Mouse (Mus musculus): ENCODE results near the gene Id1. TPM values are rescaled to one million over a fixed set of nuclear protein-coding genes. Genes with fewer than 3 reads are reported as not detected.
A peak's percentile ranks its signal among the peaks of the same experiment; 100 is the strongest.

Gene Id1
- total RNA-seq, 2 experiments from 2014 or later = 37.8 to 57.0 TPM

DNA sequence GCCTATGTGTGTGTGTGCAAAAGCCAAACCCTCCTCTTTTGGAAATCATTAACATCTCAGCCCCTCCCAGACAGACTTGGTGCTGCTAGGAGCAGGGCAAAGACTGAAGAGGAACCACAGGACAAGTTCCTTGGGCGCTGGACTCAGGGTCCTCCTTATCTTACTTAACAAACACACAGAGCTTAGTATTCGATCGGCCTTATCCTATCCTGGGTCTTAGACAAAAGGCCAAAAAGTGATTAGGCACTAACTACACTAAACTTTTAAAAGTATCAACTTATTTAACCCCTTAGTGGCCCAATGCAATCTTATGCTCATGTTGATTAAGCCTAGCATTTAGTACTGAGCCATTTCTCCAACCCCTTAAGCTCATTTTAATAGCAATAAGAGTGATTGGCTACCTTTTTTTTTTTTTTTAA is 3.8 kb downstream of the Id1 start:
- intact Hi-C loops (cut with DNase I) = loop anchor here (1.0 to 2.0 kb wide), 2 partner anchors 33 to 45 kb away; no protein-coding TSS in a partner anchor
- DNase-seq (ENCODE audit: low spot score) = no peak

- intact Hi-C loops (cut with DNase I) = no loop called here
- no peak for DNase-seq (ENCODE audit: low spot score)
These were observed 4.4 kb downstream of the Id1 start for GRCm38 (mm10) chr2:152740490-152740889.

- intact Hi-C loops (cut with DNase I) = loop anchor here (2.0 kb wide), 1 partner anchor 45 kb away; no protein-coding TSS in a partner anchor
- DNase-seq (ENCODE audit: low spot score) = peak; percentile 54
These were observed 5.3 kb downstream of the Id1 start for GRCm38 (mm10) chr2:152741153-152742041.

GRCm38 (mm10) chr2:152742435-152742834 is 6.4 kb downstream of the Id1 start:
- peak; percentile 49 for DNase-seq (ENCODE audit: low spot score)
- intact Hi-C loops (cut with DNase I) = loop anchor here (2.0 kb wide), 1 partner anchor 46 kb away; no protein-coding TSS in a partner anchor

DNA sequence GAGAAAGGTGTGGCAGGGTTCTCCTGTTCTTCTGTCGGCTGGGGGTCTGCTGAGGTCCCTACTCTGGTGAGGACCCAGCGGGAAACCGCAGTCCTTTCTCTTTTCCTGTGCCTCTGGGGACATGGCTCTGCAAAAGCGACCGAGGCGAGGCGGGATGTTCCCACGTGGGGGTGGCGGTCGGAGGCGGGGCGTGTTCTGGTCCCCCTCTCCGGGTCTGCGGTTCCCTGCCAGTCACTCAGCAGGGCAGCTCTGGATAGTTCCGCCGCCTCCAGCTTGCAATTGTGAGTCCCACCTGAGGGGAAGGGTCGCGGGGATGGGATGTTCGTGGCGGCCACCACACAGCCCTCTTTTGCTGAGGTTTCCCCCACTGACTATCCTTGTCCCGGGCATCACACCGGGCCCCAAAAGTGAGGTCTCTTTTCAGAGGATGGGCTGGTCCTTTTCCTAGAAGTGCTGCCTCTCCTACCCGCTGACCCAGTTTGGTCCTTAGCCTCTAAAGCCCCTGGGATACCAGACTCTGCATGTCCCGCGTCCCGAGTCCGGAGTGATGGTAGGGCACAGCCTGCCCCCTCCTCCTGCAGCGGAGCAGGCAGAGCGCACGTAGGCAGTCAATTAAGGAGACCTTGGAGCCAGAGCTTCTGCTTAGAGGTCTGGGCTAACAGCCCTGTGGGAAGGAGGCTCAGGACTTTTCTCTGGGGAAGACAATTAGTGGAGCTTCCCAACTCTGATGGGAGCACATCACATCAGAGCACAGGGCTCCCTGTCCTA is 18.1 kb downstream of the Id1 start, which contains the start of gene Cox4i2:
TSS of gene Cox4i2 (plus strand) at position 230 of the 768 bp plus-strand sequence.
- intact Hi-C loops (cut with DNase I) = no loop called here
- no peak for DNase-seq (ENCODE audit: low spot score)

DNA sequence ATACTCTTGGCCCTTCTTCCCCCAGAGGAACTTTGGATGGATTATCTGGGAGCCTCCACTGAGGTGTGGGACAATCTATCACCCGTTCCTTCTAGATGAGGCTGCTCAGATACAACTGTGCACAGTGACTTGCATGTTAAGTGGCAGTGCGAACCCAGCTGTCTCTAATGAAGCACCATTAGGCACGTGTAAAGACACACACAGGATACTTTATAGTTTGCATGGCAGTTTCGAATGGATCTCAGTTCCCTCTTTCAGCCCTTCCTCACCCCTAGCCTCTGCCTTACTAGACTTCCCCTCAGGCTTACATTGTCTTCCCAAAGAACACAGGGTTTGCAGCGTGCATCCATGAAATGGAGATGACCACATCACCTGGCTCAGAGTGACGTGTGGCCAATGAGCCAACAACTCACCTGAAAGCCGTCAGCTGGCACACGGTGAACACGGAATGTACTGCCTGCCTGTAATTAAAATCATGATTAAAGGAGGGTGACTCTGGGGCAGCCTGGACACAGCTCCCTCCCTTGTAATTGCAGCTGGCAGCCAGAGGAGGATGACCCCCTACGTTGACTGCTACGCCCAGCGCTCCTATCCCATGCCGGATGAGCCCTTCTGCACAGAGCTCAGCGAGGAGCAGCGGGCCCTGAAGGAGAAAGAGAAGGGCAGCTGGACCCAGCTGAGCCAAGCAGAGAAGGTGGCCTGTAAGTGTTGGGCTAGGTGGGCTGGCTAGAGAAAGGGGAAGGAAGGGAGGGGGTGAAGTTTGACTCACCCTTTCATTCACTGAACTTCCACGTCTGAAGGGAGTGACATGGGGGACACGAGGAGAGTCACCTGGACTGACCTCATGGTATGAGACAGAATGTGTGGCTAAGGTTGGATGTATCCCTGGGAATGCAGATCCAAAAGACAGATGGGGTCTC is 20.7 kb downstream of the Id1 start:
- intact Hi-C loops (cut with DNase I) = no loop called here
- DNase-seq (ENCODE audit: low spot score) = no peak

GRCm38 (mm10) chr2:152757478-152757877 is 21.4 kb downstream of the Id1 start:
- DNase-seq (ENCODE audit: low spot score) = no peak
- intact Hi-C loops (cut with DNase I) = no loop called here

GRCm38 (mm10) chr2:152758351-152758750 is 22.3 kb downstream of the Id1 start:
- intact Hi-C loops (cut with DNase I) = no loop called here

GRCm38 (mm10) chr2:152763310-152763709 is 27.3 kb downstream of the Id1 start:
- intact Hi-C loops (cut with DNase I) = loop anchor here (10.0 kb wide), 1 partner anchor 149 kb away; no protein-coding TSS in a partner anchor

More at GRCm38 (mm10) chr2:152758351-152758750, 22.3 kb downstream of the Id1 start:
- DNase-seq (ENCODE audit: low spot score) = no peak

GRCm38 (mm10) chr2:152764172-152765044 is 28.4 kb downstream of the Id1 start:
- intact Hi-C loops (cut with DNase I) = loop anchor here (10.0 kb wide), 1 partner anchor 150 kb away; no protein-coding TSS in a partner anchor
- no peak for DNase-seq (ENCODE audit: low spot score)

More at GRCm38 (mm10) chr2:152763310-152763709, 27.3 kb downstream of the Id1 start:
- no peak for DNase-seq (ENCODE audit: low spot score)

DNA sequence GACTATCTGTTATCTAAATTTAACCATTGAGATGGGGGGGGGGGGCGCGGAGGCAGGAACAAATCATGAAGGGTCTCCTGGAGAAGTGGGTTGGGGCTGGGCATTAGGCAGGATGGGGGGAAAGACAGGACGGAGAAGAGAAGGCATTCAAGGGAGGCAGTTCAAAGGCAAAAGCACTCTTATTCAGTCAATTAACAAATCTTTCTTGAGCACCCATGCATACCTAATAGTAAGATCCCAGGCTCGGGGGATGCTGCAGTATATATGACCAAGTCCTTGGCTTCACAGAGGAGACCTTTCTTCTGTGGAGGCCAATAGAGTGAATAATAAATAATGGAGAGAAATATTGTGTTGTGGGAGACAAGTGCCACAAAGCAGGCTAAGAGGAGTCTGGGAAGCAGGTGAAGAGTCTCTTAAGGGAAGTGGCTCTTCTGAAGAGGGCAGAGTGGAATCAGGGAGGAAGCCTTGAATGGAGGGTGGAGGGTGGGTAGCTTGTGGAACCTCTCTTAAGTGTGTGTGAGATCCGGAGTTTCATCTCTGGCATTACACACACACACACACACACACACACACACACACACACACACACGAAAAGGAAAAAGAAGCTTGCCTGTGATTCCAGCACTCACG is 29.1 kb downstream of the Id1 start:
- no peak for DNase-seq (ENCODE audit: low spot score)
- intact Hi-C loops (cut with DNase I) = loop anchor here (10.0 kb wide), 1 partner anchor 150 kb away; no protein-coding TSS in a partner anchor

- DNase-seq (ENCODE audit: low spot score) = peak; percentile 85
- intact Hi-C loops (cut with DNase I) = loop anchor here (1.0 to 10.0 kb wide), 3 partner anchors 64 to 152 kb away; no protein-coding TSS in a partner anchor
These were observed 30.5 kb downstream of the Id1 start for GRCm38 (mm10) chr2:152766387-152767123.

- no peak for DNase-seq (ENCODE audit: low spot score)
- intact Hi-C loops (cut with DNase I) = loop anchor here (1.0 to 10.0 kb wide), 3 partner anchors 17 to 153 kb away; no protein-coding TSS in a partner anchor
These were observed 31.7 kb downstream of the Id1 start for GRCm38 (mm10) chr2:152767618-152768271.

GRCm38 (mm10) chr2:152769677-152770076 is 33.6 kb downstream of the Id1 start:
- no peak for DNase-seq (ENCODE audit: low spot score)
- intact Hi-C loops (cut with DNase I) = loop anchor here (2.0 to 10.0 kb wide), 2 partner anchors 15 to 155 kb away; no protein-coding TSS in a partner anchor

GRCm38 (mm10) chr2:152771571-152771970 is 35.5 kb downstream of the Id1 start:
- DNase-seq (ENCODE audit: low spot score) = no peak
- intact Hi-C loops (cut with DNase I) = no loop called here

- DNase-seq (ENCODE audit: low spot score) = no peak
- intact Hi-C loops (cut with DNase I) = no loop called here
These were observed 36.2 kb downstream of the Id1 start for GRCm38 (mm10) chr2:152772231-152772630.

Measured in heart, postnatal 25 days (tissue).